Mouse (Mus musculus) hindbrain, embryonic 10.5 days (tissue): ENCODE measurements around the gene Rras2. TPM values are rescaled to one million over a fixed set of nuclear protein-coding genes. Genes with fewer than 3 reads are reported as not detected.
A peak's percentile ranks its signal among the peaks of the same experiment; 100 is the strongest.

ENCODE experiments used
- DNase-seq: peaks from one replicate; pipeline ENCODE4 v3.0.0-alpha.2; 2017; ENCODE audit warnings: low spot score
- H3K27ac ChIP-seq: fragments of 300-500 bp; sonication (generic); 2 replicates; pipeline ENCODE4 v1.5.1; 2016; ENCODE audit warnings: mild to moderate bottlenecking, moderate library complexity
- H3K27me3 ChIP-seq: fragments of 300-500 bp; sonication (generic); 2 replicates; pipeline ENCODE4 v1.6.1; 2016; ENCODE audit warnings: mild to moderate bottlenecking; ENCODE audit not compliant: poor library complexity, insufficient read depth, severe bottlenecking
- H3K36me3 ChIP-seq: fragments of 300-500 bp; sonication (generic); 2 replicates; pipeline ENCODE4 v1.6.1; 2016; ENCODE audit warnings: mild to moderate bottlenecking, moderate library complexity
- H3K4me1 ChIP-seq: fragments of 300-500 bp; sonication (generic); replicated peaks from 2 replicates; pipeline ENCODE4 v1.6.1; 2016; ENCODE audit warnings: mild to moderate bottlenecking
- H3K4me3 ChIP-seq: fragments of 300-500 bp; sonication (generic); 2 replicates; pipeline ENCODE4 v1.5.1; 2016; ENCODE audit warnings: mild to moderate bottlenecking, moderate library complexity
- H3K9me3 ChIP-seq: fragments of 300-500 bp; sonication (generic); 2 replicates; pipeline ENCODE4 v1.6.1; 2016; ENCODE audit warnings: mild to moderate bottlenecking, moderate library complexity
- WGBS: fragments of 180-500 bp; shearing (Covaris S2); methylation state at CpG from one replicate; pipeline ENCODE4 v1.1.7; 2016; 5-methylcytosine and 5-hydroxymethylcytosine counted together
- polyA plus RNA-seq: library from polyadenylated mRNA; unstranded; fragments of >200 nt; fragmentation: Nextera tagmentation; extraction: Ambion mirVana; gene quantifications from 2 replicates; pipeline ENCODE4 v1.2.1, GENCODE M21; 2016

The Rras2 gene
- polyA plus RNA-seq, 1 experiment from 2014 or later = 21.0 TPM

GRCm38 (mm10) chr7:114139400-114139799 is 21.8 kb upstream of the Rras2 start:
- no peaks in the 10 kb centered on the region for H3K36me3 ChIP-seq
- no peak for DNase-seq
- WGBS = 91% methylated on average over 3 of the region's 3 CpGs

GRCm38 (mm10) chr7:114138261-114138660 is 20.7 kb upstream of the Rras2 start:
- 91% methylated on average over 2 of the region's 2 CpGs for WGBS
- Histone ChIP-seq H3K36me3 (no peaks in the 10 kb centered on the region), H3K4me3 (no peak overlapping the region), H3K4me1 (0 out of 2 replicates have a peak, but pooled peaks cover 8% of the 10 kb centered on the region), H3K9me3 (no peaks in the 10 kb centered on the region), H3K27me3 (no peaks in the 10 kb centered on the region), H3K27ac (no peak overlapping the region)
- no peak for DNase-seq

More at GRCm38 (mm10) chr7:114139400-114139799, 21.8 kb upstream of the Rras2 start:
- Histone ChIP-seq H3K27me3 (no peaks in the 10 kb centered on the region), H3K9me3 (no peaks in the 10 kb centered on the region), H3K27ac (no peak overlapping the region), H3K4me1 (0 out of 2 replicates have a peak, but pooled peaks cover 5% of the 10 kb centered on the region), H3K4me3 (no peak overlapping the region)

GRCm38 (mm10) chr7:114135166-114135565 is 17.6 kb upstream of the Rras2 start:
- Histone ChIP-seq H3K27me3 (no peaks in the 10 kb centered on the region), H3K9me3 (no peaks in the 10 kb centered on the region), H3K27ac (no peak overlapping the region), H3K4me1 (peaks cover 16% of the 10 kb centered on the region; the same call in 1 of the 2 replicates), H3K36me3 (no peaks in the 10 kb centered on the region), H3K4me3 (no peak overlapping the region)
- WGBS = 28% methylated on average over 6 of the region's 6 CpGs
- DNase-seq = no peak

- Histone ChIP-seq H3K36me3 (no peaks in the 10 kb centered on the region), H3K4me1 (peaks cover 16% of the 10 kb centered on the region; the same call in 1 of the 2 replicates), H3K9me3 (peaks cover 3% of the 10 kb centered on the region; the same call in 1 of the 2 replicates), H3K4me3 (no peak overlapping the region), H3K27ac (no peak overlapping the region), H3K27me3 (no peaks in the 10 kb centered on the region)
- WGBS = 25% methylated on average over 4 of the region's 5 CpGs
- DNase-seq = no peak
Observed at GRCm38 (mm10) chr7:114133957-114134356, 16.4 kb upstream of the Rras2 start.

- Histone ChIP-seq H3K36me3 (no peaks in the 10 kb centered on the region), H3K4me1 (peaks cover 16% of the 10 kb centered on the region; the same call in 1 of the 2 replicates), H3K27me3 (no peaks in the 10 kb centered on the region), H3K27ac (no peak overlapping the region), H3K9me3 (peaks cover 3% of the 10 kb centered on the region; the same call in 1 of the 2 replicates), H3K4me3 (no peak overlapping the region)
- no peak for DNase-seq
- WGBS = 41% methylated on average over 8 of the region's 8 CpGs
Observed at GRCm38 (mm10) chr7:114132316-114132715, 14.7 kb upstream of the Rras2 start.

GRCm38 (mm10) chr7:114129281-114129680 is 11.7 kb upstream of the Rras2 start:
- WGBS = 59% methylated on average over 2 of the region's 2 CpGs
- no peak for DNase-seq
- Histone ChIP-seq H3K27me3 (no peaks in the 10 kb centered on the region), H3K9me3 (peaks cover 3% of the 10 kb centered on the region; the same call in 1 of the 2 replicates), H3K4me1 (peaks cover 11% of the 10 kb centered on the region; the same call in 1 of the 2 replicates), H3K36me3 (no peaks in the 10 kb centered on the region), H3K27ac (no peak overlapping the region), H3K4me3 (no peak overlapping the region)

- Histone ChIP-seq H3K4me3 (peak overlapping the region; percentile 83), H3K36me3 (0 out of 2 replicates have a peak, but pooled peaks cover 2% of the 10 kb centered on the region), H3K27me3 (peaks cover 12% of the 10 kb centered on the region; the same call in 1 of the 2 replicates), H3K9me3 (no peaks in the 10 kb centered on the region), H3K27ac (no peak overlapping the region), H3K4me1 (peaks cover 30% of the 10 kb centered on the region)
- 42% methylated on average over 7 of the region's 7 CpGs for WGBS
- no peak for DNase-seq
Observed at GRCm38 (mm10) chr7:114118180-114118579, 599 bp upstream of the Rras2 start.

GRCm38 (mm10) chr7:114116711-114117351 is 750 bp downstream of the Rras2 start:
- Histone ChIP-seq H3K27me3 (peaks cover 12% of the 10 kb centered on the region; the same call in 1 of the 2 replicates), H3K9me3 (no peaks in the 10 kb centered on the region), H3K27ac (peak overlapping the region; percentile 93), H3K36me3 (0 out of 2 replicates have a peak, but pooled peaks cover 3% of the 10 kb centered on the region), H3K4me3 (peak overlapping the region; percentile 83), H3K4me1 (peaks cover 30% of the 10 kb centered on the region)
- WGBS = under 1% methylated on average over 74 of the region's 74 CpGs
- DNase-seq = peak; percentile 75

GRCm38 (mm10) chr7:114115961-114116360 is 1.6 kb downstream of the Rras2 start:
- no peak for DNase-seq
- H3K27ac ChIP-seq = no peak overlapping the region
- peaks cover 12% of the 10 kb centered on the region; the same call in 1 of the 2 replicates for H3K27me3 ChIP-seq
- H3K4me3 ChIP-seq = peak overlapping the region; percentile 83
- 24% methylated on average over 9 of the region's 9 CpGs for WGBS
- peaks cover 30% of the 10 kb centered on the region for H3K4me1 ChIP-seq
- no peaks in the 10 kb centered on the region for H3K9me3 ChIP-seq
- H3K36me3 ChIP-seq = 0 out of 2 replicates have a peak, but pooled peaks cover 10% of the 10 kb centered on the region

GRCm38 (mm10) chr7:114114976-114115375 is 2.6 kb downstream of the Rras2 start:
- H3K9me3 ChIP-seq = no peaks in the 10 kb centered on the region
- peaks cover 30% of the 10 kb centered on the region for H3K4me1 ChIP-seq
- H3K27ac ChIP-seq = no peak overlapping the region
- DNase-seq = no peak
- H3K36me3 ChIP-seq = 0 out of 2 replicates have a peak, but pooled peaks cover 10% of the 10 kb centered on the region
- H3K27me3 ChIP-seq = peaks cover 12% of the 10 kb centered on the region; the same call in 1 of the 2 replicates
- no peak overlapping the region; the same call in 1 of the 2 replicates for H3K4me3 ChIP-seq
- WGBS = 91% methylated on average over 3 of the region's 3 CpGs

- peaks cover 12% of the 10 kb centered on the region; the same call in 1 of the 2 replicates for H3K27me3 ChIP-seq
- no peak overlapping the region for H3K4me3 ChIP-seq
- H3K9me3 ChIP-seq = no peaks in the 10 kb centered on the region
- 96% methylated on average over 2 of the region's 2 CpGs for WGBS
- DNase-seq = no peak
- 0 out of 2 replicates have a peak, but pooled peaks cover 10% of the 10 kb centered on the region for H3K36me3 ChIP-seq
- no peak overlapping the region for H3K27ac ChIP-seq
- H3K4me1 ChIP-seq = peaks cover 30% of the 10 kb centered on the region
Observed at GRCm38 (mm10) chr7:114114284-114114683, 3.3 kb downstream of the Rras2 start.

- Histone ChIP-seq H3K9me3 (no peaks in the 10 kb centered on the region), H3K27me3 (no peaks in the 10 kb centered on the region), H3K27ac (no peak overlapping the region), H3K4me3 (no peak overlapping the region), H3K36me3 (0 out of 2 replicates have a peak, but pooled peaks cover 10% of the 10 kb centered on the region), H3K4me1 (peaks cover 6% of the 10 kb centered on the region)
- no peak for DNase-seq
- 81% methylated on average over 2 of the region's 2 CpGs for WGBS
Observed at GRCm38 (mm10) chr7:114110500-114110899, 7.1 kb downstream of the Rras2 start.

- H3K4me1 ChIP-seq = peaks cover 17% of the 10 kb centered on the region
- H3K4me3 ChIP-seq = no peak overlapping the region
- no peaks in the 10 kb centered on the region for H3K9me3 ChIP-seq
- DNase-seq = no peak
- 90% methylated on average over 8 of the region's 8 CpGs for WGBS
- H3K27me3 ChIP-seq = no peaks in the 10 kb centered on the region
- H3K27ac ChIP-seq = no peak overlapping the region
- no peaks in the 10 kb centered on the region for H3K36me3 ChIP-seq
Observed at GRCm38 (mm10) chr7:114105886-114106285, 11.7 kb downstream of the Rras2 start.
